Mouse (Mus musculus): Measurements from ENCODE around the gene Gm21994.
"Not testable (repeated sequence)": the region's sequence is repeated elsewhere in the genome, so short reads cannot be mapped to it uniquely, and the experiment has no call there.

The Gm21994 gene

DNA sequence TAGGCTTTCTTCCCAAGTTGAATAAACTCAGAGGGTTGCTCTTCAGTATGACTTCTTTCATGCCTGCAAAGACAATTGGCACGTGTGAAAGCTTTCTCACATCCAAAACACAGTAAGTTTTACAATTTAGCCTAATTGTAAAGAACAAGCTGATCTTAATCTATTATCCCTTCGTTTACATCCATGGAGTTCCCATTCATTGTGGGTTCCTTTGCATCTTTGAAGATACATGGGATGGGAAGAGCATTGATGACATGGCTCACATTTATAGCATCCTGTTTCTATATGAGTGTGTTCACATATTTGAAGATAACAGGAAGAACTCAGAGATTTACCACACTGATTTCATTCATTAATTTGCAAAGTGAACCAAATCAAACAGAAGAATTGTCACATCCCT is at the start of gene Gm21994:
TSS of gene Gm21994 (minus strand) at position 101 of the 400 bp plus-strand sequence.
- DNase-seq, result not testable (repeated sequence)

DNA sequence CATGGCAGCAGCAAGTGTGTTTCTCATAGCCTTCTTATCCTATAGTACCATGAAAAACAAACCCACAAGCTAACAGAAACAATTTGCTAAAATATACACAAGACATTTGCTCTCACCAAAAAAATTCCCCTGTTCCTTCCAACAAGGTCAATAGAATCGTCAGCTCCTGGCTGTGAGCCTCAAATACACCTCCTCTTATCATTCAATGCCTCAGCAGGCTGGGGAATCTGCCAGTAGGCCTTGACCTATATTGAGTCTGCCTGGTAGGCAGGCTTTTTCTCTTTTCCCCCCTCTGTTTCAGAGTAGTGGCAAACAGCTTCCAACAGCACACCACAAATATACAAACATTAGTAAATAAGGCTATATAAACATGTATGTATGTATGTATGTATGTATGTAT is 43.7 kb upstream of the Gm21994 start:
- DNase-seq, result no peak

DNA sequence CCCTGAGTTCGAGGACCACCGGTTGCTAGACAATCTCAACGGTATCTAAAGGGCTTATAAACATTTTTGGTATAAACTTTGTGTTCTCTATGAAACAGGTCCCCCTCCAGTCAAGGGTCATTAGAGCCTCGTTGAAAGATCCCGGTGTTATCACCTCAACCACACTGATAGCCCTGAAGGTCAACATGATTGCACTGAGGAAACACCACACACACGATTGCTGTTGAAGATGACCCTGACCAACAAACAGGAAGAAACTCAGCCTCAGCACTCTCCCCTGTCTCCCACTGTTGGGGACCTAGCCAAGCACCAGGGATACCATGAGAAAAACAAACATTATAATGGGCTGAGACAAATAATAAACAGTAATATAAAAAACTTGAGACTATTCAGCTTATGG is 38.3 kb upstream of the Gm21994 start:
- no peak for DNase-seq

DNA sequence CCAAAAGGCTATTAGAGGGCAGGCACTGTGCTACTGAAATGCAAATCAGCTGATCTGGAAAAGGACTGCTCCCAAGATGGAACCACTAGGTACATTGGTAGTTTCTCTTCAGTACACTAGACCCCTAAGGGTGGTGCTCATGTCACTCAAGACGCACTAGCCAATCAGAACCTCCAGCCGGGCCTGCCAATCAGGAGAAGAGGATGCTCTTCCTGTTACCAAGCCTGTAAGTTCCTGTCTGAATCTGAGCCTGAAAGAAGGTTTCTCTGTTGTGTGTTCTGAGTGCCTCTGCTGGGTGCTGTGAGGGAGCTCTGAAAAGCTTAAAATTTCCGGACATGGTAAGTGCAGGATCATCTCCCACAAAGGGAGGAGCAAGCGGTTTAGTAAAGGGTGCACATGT is 1.9 kb upstream of the Gm21994 start, which contains the start of gene Gm14124:
TSS of gene Gm14124 (plus strand) at position 227 of the 400 bp plus-strand sequence.
- not testable (repeated sequence) for DNase-seq

DNA sequence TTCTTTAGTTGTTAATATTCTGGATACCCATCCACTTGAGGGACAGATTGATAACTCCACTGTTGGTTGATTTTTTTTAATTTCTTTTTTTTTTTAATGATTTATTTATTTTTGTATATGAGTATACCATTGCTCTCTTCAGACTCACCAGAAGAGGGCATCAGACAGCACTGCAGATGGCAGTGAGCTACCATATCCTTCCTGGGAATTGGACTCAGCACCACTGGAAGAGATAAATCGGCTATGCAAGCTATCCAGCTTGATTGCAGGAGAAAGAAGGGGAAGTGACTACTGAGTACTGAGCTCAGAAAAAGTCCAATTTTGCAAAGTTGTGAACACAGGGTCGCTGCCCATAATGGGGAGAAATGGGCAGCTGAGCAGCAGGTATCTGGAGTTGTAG is 1.5 kb upstream of the Gm21994 start:
- DNase-seq, result not testable (repeated sequence)

DNA sequence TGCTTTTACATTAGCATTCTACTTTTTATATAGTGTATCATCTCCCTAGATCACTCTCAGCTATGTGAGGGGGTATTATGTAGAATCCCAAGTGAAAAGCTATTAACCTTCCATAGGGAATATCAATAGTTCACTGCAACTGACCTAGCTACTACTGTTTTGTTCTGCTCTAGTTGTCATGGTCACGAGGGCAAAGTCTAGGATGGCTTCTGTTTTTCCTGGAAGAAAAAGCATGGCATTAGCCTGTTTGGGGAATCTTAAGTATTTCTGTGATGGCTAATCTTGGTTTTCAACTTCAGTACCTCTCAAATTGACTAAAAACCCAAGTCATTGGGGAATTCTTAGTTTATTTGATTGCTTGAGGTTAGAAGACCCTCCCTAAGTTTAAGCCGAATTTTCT is 12.2 kb downstream of the Gm21994 start:
- no peak for DNase-seq

DNA sequence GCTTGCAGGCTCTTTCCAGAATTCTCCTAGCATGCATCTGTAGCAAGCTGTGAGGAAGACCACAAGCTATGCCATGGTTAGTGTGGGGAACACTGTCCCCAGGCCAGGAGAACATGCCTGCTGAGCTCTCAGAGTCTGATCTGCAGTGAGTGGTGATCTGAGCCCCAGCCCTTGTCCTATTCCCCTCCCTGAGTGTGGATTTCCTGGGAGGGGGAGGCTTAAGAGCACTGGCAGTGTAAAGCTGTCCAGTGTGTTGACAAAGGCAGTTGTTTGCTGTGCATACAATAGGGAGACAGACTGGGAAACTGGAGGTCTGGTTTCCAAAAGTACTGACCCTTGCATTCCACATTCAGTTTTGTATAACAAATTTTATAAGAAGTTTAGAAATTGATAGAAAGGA is 32.1 kb downstream of the Gm21994 start:
- DNase-seq, result not testable (repeated sequence)

DNA sequence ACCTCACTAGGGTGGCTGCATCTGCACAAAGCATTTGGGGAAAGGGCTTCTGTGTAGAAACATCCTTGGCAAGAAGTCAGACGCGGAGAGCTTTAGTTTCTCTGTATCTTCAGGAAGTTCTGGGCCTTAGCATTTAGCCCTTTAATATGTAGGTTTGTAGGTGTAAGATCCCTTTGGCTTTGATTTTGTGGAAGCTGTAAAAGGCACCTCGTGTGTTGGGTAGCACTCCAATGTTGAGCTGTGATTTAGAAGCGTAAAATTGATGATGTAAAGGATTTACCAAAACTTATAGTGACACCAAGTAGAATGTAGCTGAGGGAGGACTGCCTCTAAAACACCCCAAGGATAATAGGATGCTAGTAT is 37.0 kb downstream of the Gm21994 start:
- not testable (repeated sequence) for DNase-seq

DNA sequence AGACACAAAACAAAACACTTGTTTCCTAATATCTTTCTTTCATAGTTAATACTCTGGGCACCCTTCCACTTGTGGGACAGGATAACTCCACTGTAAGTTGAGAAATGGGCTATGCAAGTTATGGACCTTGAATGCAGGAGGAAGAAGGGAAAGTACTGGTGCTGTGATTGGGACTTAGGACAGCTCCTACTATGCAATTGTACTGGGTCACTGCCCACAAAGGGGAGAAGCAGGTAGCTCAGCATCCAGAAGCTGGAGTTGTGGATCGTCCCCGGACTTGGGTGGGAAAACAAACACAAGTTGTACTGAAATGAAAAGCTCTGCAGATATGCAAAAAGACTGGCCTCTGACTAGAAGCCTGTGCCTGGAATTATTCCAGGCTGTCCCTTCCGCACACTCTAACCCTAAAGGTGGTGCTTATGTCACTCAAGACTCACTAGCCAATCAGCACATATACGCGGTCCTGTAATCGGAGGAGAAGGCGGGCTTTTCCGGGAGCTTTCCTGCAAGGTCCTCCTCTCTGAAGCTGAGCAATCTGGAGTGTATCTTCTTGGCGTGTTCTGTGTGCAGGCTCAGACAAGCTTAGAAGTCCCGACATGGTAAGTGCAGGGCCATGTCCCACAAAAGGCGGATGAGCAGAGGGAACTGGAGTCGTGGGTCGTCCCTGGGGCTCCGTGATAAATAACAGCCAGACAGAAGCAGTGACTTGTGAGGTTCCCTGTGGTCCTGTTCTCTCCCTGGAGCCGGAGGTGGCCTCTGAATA is 37.6 kb downstream of the Gm21994 start, which contains the start of gene Zfp937:
TSS of gene Zfp937 (plus strand) at position 474 of the 763 bp plus-strand sequence.
- peak; percentile 90 for DNase-seq
